Comparison of ENCODE assay signal across 8 mouse cellular contexts in the genomic region with DNA sequence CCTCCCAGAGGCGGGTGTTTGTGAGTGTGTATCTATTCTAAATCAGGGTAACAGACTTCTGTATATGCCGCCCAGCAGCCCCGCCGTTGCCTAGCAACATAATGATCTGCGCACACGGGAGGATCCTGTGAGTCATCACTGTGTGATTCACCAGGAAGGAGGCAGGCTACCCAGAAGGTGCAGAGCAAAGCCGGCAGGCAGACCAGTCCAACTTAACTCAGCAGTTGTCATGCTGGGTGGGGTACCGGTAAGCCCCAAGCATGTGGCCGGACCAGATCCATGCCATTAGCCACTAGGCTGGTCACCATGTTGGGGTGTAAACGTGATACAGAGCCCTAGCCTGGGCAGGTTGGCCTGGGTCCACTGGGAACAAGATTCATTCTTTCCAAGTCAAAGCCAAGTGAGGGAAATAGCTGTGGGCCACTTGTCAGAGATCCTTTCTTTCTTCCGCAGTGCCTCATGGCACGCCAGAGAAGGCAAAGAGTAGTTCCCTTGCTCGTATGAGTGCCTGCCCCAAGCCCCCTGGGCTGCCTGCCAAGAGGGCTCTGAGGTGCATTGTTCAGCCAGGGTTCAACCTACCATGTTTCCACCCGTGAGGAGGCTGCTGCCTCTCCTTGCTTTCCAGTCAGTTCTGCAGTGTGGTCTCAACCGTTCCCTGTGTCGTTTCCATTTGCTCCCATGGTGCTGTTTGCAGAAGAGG. TPM values are rescaled to one million over a fixed set of nuclear protein-coding genes. Genes with fewer than 3 reads are reported as not detected.
DNase-seq lines count a peak whose midpoint lies in the region; ATAC-seq and TF ChIP-seq lines count a peak whose summit lies in the region.

No protein-coding gene starts in this region.

- no peak for TF ChIP-seq POLR2A in cerebellum, adult 2 months (IDR thresholded peaks at IDR 0.05; ENCODE audit: borderline replicate concordance, insufficient read depth, low read length)

- WGBS in liver, embryonic 12.5 days (ENCODE audit: insufficient replicate concordance), result 37% methylated on average over 16 of the region's 16 CpGs
- WGBS in cerebellum, adult 2 months, result 8% methylated on average over 16 of the region's 16 CpGs
- WGBS in hindbrain, postnatal 0 days, result 12% methylated on average over 16 of the region's 16 CpGs
- 30% methylated on average over 16 of the region's 16 CpGs for WGBS in lung, embryonic 14.5 days

- peaks cover 58% of the 10 kb centered on the region for H3K27me3 ChIP-seq in liver, embryonic 12.5 days (replicated peaks)
- no peaks in the 10 kb centered on the region for H3K27me3 ChIP-seq in cerebellum, adult 2 months (ENCODE audit: control insufficient read depth, insufficient read depth, low read length)
- H3K27me3 ChIP-seq in hindbrain, postnatal 0 days (ENCODE audit: insufficient read depth, low read length), result no peaks in the 10 kb centered on the region
- H3K27me3 ChIP-seq in lung, embryonic 14.5 days (ENCODE audit: insufficient read depth, low read length), result no peaks in the 10 kb centered on the region

- no peaks in the 10 kb centered on the region for H3K9me3 ChIP-seq in liver, embryonic 12.5 days (replicated peaks)
- H3K9me3 ChIP-seq in hindbrain, postnatal 0 days (ENCODE audit: low read length), result no peaks in the 10 kb centered on the region
- H3K9me3 ChIP-seq in lung, embryonic 14.5 days (ENCODE audit: low read depth, low read length), result no peaks in the 10 kb centered on the region

- H3K9ac ChIP-seq in liver, embryonic 12.5 days, result no peak overlapping the region
- H3K9ac ChIP-seq in hindbrain, postnatal 0 days (replicated peaks; ENCODE audit: low read length), result no peak overlapping the region; the same call in 1 of the 2 replicates
- no peak overlapping the region for H3K9ac ChIP-seq in lung, embryonic 14.5 days

- H3K4me2 ChIP-seq in liver, embryonic 12.5 days, result no peak overlapping the region
- H3K4me2 ChIP-seq in hindbrain, postnatal 0 days (ENCODE audit: low read depth, low read length), result peak overlapping the region; percentile 38
- no peak overlapping the region for H3K4me2 ChIP-seq in lung, embryonic 14.5 days

- H3K4me3 ChIP-seq in liver, embryonic 12.5 days, result no peak overlapping the region
- peak overlapping the region; percentile 3 for H3K4me3 ChIP-seq in cerebellum, adult 2 months (replicated peaks; ENCODE audit: insufficient read depth, low read depth, low read length)
- no peak overlapping the region for H3K4me3 ChIP-seq in hindbrain, postnatal 0 days (ENCODE audit: low read length)
- H3K4me3 ChIP-seq in lung, embryonic 14.5 days (ENCODE audit: low read depth, low read length), result no peak overlapping the region

- peak; percentile 28 for DNase-seq in liver
- DNase-seq in cerebellum, adult 2 months, result peak; percentile 76 to 90
- peak; percentile 92 for DNase-seq in frontal cortex, adult 2 months (ENCODE audit: extremely low spot score in 1 of 2, low spot score in 1 of 2)
- DNase-seq in hindbrain, postnatal 0 days (ENCODE audit: low spot score), result peak; percentile 88
- peak; percentile 74 for DNase-seq in lung, embryonic 14.5 days
- DNase-seq in retina, embryonic 14.5 days (ENCODE audit: low spot score), result peak; percentile 66
- no peak for DNase-seq in thymus, postnatal 25 days

- no peak overlapping the region for H3K27ac ChIP-seq in liver, embryonic 12.5 days
- H3K27ac ChIP-seq in cerebellum, adult 2 months (ENCODE audit: insufficient read depth, low read length), result no peak overlapping the region
- H3K27ac ChIP-seq in hindbrain, postnatal 0 days, result peak overlapping the region; percentile 67
- H3K27ac ChIP-seq in lung, embryonic 14.5 days (ENCODE audit: low read depth), result peak overlapping the region; percentile 55

- H3K4me1 ChIP-seq in liver, embryonic 12.5 days, result peaks cover 7% of the 10 kb centered on the region; the same call in 1 of the 2 replicates
- peaks cover 12% of the 10 kb centered on the region for H3K4me1 ChIP-seq in cerebellum, adult 2 months (ENCODE audit: control insufficient read depth, insufficient read depth, low read length)
- H3K4me1 ChIP-seq in hindbrain, postnatal 0 days (ENCODE audit: insufficient read depth, low read length), result peaks cover 24% of the 10 kb centered on the region
- no peaks in the 10 kb centered on the region for H3K4me1 ChIP-seq in lung, embryonic 14.5 days (ENCODE audit: insufficient read depth)

- no peak for ATAC-seq in liver, embryonic 12.5 days
- peak; percentile 76 for ATAC-seq in hindbrain, postnatal 0 days
- ATAC-seq in lung, embryonic 14.5 days (ENCODE audit: insufficient read depth), result peak; percentile 41; the same call in 1 of the 2 replicates

- H3K36me3 ChIP-seq in liver, embryonic 12.5 days, result no peaks in the 10 kb centered on the region
- no peaks in the 10 kb centered on the region for H3K36me3 ChIP-seq in hindbrain, postnatal 0 days (ENCODE audit: insufficient read depth, low read length)
- H3K36me3 ChIP-seq in lung, embryonic 14.5 days (ENCODE audit: insufficient read depth), result no peaks in the 10 kb centered on the region

- no peak for TF ChIP-seq CTCF in cerebellum, adult 2 months (IDR thresholded peaks at IDR 0.05; ENCODE audit: borderline replicate concordance, insufficient read depth, low read depth, low read length)
- TF ChIP-seq CTCF in hindbrain, postnatal 0 days (IDR thresholded peaks at IDR 0.05; ENCODE audit: low read depth), result no peak
- TF ChIP-seq CTCF in lung, embryonic 14.5 days (IDR thresholded peaks at IDR 0.05; ENCODE audit: low read depth), result no peak

RNA-seq across cellular contexts. Expression of gene Cttn, which starts 53.0 kb away (rescaled TPM):
- 61.7 and 65.3 TPM in 2 replicates for polyA plus RNA-seq in liver, embryonic 12.5 days (2016; fragmentation: Nextera tagmentation; extraction: Ambion mirVana)
- 119 and 131 TPM in 2 replicates for polyA plus RNA-seq in cerebellum, adult 2 months (2012; rRNA removed)
- polyA plus RNA-seq in frontal cortex, adult 2 months (2012; rRNA removed), result 155 and 178 TPM in 2 replicates
- 120 TPM in 2 replicates for total RNA-seq in hindbrain, postnatal 0 days (2014; rRNA removed)
- polyA plus RNA-seq in hindbrain, postnatal 0 days (2015; fragmentation: Nextera tagmentation; extraction: Ambion mirVana), result 154 and 157 TPM in 2 replicates
- polyA plus RNA-seq in lung, embryonic 14.5 days (2014; fragmentation: Nextera tagmentation; extraction: Ambion mirVana), result 161 and 170 TPM in 2 replicates

Comparison
In these comparisons a context has a peak if more than half of its experiments do, and no peak if none do; other contexts are left out.
1. H3K27ac ChIP-seq: peak in hindbrain, postnatal 0 days (single experiment) and lung, embryonic 14.5 days (single experiment); none in liver, embryonic 12.5 days (single experiment) and cerebellum, adult 2 months (single experiment).